Mouse (Mus musculus) forebrain, embryonic 15.5 days (tissue): ENCODE measurements at regions not wholly inside any gene's neighbourhood (a gene's known extent, or its start where the extent isn't known, plus 50 kb on each side); places are given as distances from the start of the nearest gene placed in this dataset.

Source experiments
- ATAC-seq: fragments of 200-750 bp; cut with Nextera tagmentation; replicated peaks from 2 replicates; pipeline ENCODE4 v1.8.0; 2017; ENCODE audit warnings: mild to moderate bottlenecking, moderate TSS enrichment, moderate library complexity
- H3K27ac ChIP-seq: fragments of 300-500 bp; sonication (generic); replicated peaks from 2 replicates; pipeline ENCODE4 v1.5.1; 2015; ENCODE audit warnings: mild to moderate bottlenecking, inconsistent platforms
- H3K27me3 ChIP-seq: fragments of 300-500 bp; sonication (generic); 2 replicates; pipeline ENCODE4 v1.6.1; 2015; ENCODE audit warnings: inconsistent platforms
- H3K36me3 ChIP-seq: fragments of 300-500 bp; sonication (generic); 2 replicates; pipeline ENCODE4 v1.6.1; 2015; ENCODE audit warnings: mild to moderate bottlenecking, inconsistent platforms
- H3K4me1 ChIP-seq: fragments of 300-500 bp; sonication (generic); 2 replicates; pipeline ENCODE4 v1.6.1; 2015; ENCODE audit warnings: inconsistent platforms
- H3K4me2 ChIP-seq: fragments of 300-500 bp; sonication (generic); replicated peaks from 2 replicates; pipeline ENCODE4 v1.6.1; 2015; ENCODE audit warnings: mild to moderate bottlenecking, inconsistent platforms
- H3K4me3 ChIP-seq: fragments of 300-500 bp; sonication (generic); 2 replicates; pipeline ENCODE4 v1.5.1; 2015; ENCODE audit warnings: mild to moderate bottlenecking, inconsistent platforms
- H3K9ac ChIP-seq: fragments of 300-500 bp; sonication (generic); replicated peaks from 2 replicates; pipeline ENCODE4 v1.6.1; 2015; ENCODE audit warnings: mild to moderate bottlenecking, inconsistent platforms
- H3K9me3 ChIP-seq: fragments of 300-500 bp; sonication (generic); 2 replicates; pipeline ENCODE4 v1.6.1; 2016; ENCODE audit warnings: inconsistent platforms
- WGBS: fragments of 180-500 bp; shearing (Covaris S2); methylation state at CpG from one replicate; pipeline ENCODE4 v1.1.7; 2015; ENCODE audit warnings: mixed read lengths; 5-methylcytosine and 5-hydroxymethylcytosine counted together

- H3K4me1 ChIP-seq = no peaks in the 10 kb centered on the region
- 0 out of 2 replicates have a peak, but pooled peaks cover 1% of the 10 kb centered on the region for H3K27me3 ChIP-seq
- no peak overlapping the region for H3K4me2 ChIP-seq
- H3K36me3 ChIP-seq = no peaks in the 10 kb centered on the region
- no peak overlapping the region for H3K27ac ChIP-seq
- H3K9me3 ChIP-seq = no peaks in the 10 kb centered on the region
- WGBS = 63% methylated on average over 9 of the region's 9 CpGs
- H3K4me3 ChIP-seq = no peak overlapping the region
- no peak for ATAC-seq
- no peak overlapping the region for H3K9ac ChIP-seq
Measured at GRCm38 (mm10) chr10:125850370-125850769, 115.6 kb upstream of the Lrig3 start.

GRCm38 (mm10) chr10:125861734-125862133 lies 104.2 kb upstream of the Lrig3 start:
- H3K36me3 ChIP-seq = no peaks in the 10 kb centered on the region
- H3K4me1 ChIP-seq = no peaks in the 10 kb centered on the region
- no peak overlapping the region for H3K4me2 ChIP-seq
- WGBS = 96% methylated on average over 9 of the region's 9 CpGs
- ATAC-seq = no peak
- H3K9me3 ChIP-seq = no peaks in the 10 kb centered on the region
- H3K9ac ChIP-seq = no peak overlapping the region
- H3K27ac ChIP-seq = no peak overlapping the region
- H3K27me3 ChIP-seq = no peaks in the 10 kb centered on the region
- no peak overlapping the region for H3K4me3 ChIP-seq

- ATAC-seq = no peak
- no peaks in the 10 kb centered on the region for H3K27me3 ChIP-seq
- H3K27ac ChIP-seq = no peak overlapping the region
- no peaks in the 10 kb centered on the region for H3K9me3 ChIP-seq
- H3K36me3 ChIP-seq = no peaks in the 10 kb centered on the region
- WGBS = 78% methylated on average over 6 of the region's 6 CpGs
- no peaks in the 10 kb centered on the region for H3K4me1 ChIP-seq
- H3K9ac ChIP-seq = no peak overlapping the region
- H3K4me3 ChIP-seq = no peak overlapping the region
- H3K4me2 ChIP-seq = no peak overlapping the region
Measured at GRCm38 (mm10) chr10:125866346-125866745, 99.6 kb upstream of the Lrig3 start.

- Histone ChIP-seq H3K4me1 (no peaks in the 10 kb centered on the region), H3K9me3 (0 out of 2 replicates have a peak, but pooled peaks cover 4% of the 10 kb centered on the region), H3K4me2 (no peak overlapping the region), H3K4me3 (no peak overlapping the region), H3K9ac (no peak overlapping the region), H3K36me3 (no peaks in the 10 kb centered on the region), H3K27ac (no peak overlapping the region), H3K27me3 (no peaks in the 10 kb centered on the region)
- 72% methylated on average over 3 of the region's 3 CpGs for WGBS
- ATAC-seq = peak; percentile 91
Measured at GRCm38 (mm10) chr10:125884563-125884962, 81.4 kb upstream of the Lrig3 start.

GRCm38 (mm10) chr10:125885796-125886195 lies 80.2 kb upstream of the Lrig3 start:
- 14% methylated on average over 6 of the region's 6 CpGs for WGBS

GRCm38 (mm10) chr10:125892122-125892521 lies 73.8 kb upstream of the Lrig3 start:
- H3K4me3 ChIP-seq = no peak overlapping the region
- no peak overlapping the region for H3K9ac ChIP-seq
- no peaks in the 10 kb centered on the region for H3K4me1 ChIP-seq
- ATAC-seq = no peak
- no peaks in the 10 kb centered on the region for H3K27me3 ChIP-seq
- no peaks in the 10 kb centered on the region for H3K36me3 ChIP-seq
- no peak overlapping the region for H3K27ac ChIP-seq
- no peak overlapping the region for H3K4me2 ChIP-seq
- 88% methylated on average over 7 of the region's 7 CpGs for WGBS
- H3K9me3 ChIP-seq = 0 out of 2 replicates have a peak, but pooled peaks cover 4% of the 10 kb centered on the region

More at GRCm38 (mm10) chr10:125885796-125886195, 80.2 kb upstream of the Lrig3 start:
- Histone ChIP-seq H3K4me1 (no peaks in the 10 kb centered on the region), H3K36me3 (no peaks in the 10 kb centered on the region), H3K27me3 (no peaks in the 10 kb centered on the region), H3K4me2 (no peak overlapping the region), H3K27ac (no peak overlapping the region), H3K9ac (no peak overlapping the region), H3K4me3 (no peak overlapping the region), H3K9me3 (0 out of 2 replicates have a peak, but pooled peaks cover 4% of the 10 kb centered on the region)
- no peak for ATAC-seq

GRCm38 (mm10) chr10:125895744-125896482 lies 70.1 kb upstream of the Lrig3 start:
- ATAC-seq = no peak

GRCm38 (mm10) chr10:125896646-125897045 lies 69.3 kb upstream of the Lrig3 start:
- Histone ChIP-seq H3K27me3 (no peaks in the 10 kb centered on the region), H3K4me1 (no peaks in the 10 kb centered on the region), H3K36me3 (no peaks in the 10 kb centered on the region), H3K9ac (no peak overlapping the region), H3K27ac (no peak overlapping the region), H3K4me2 (no peak overlapping the region), H3K4me3 (no peak overlapping the region), H3K9me3 (no peaks in the 10 kb centered on the region)
- no peak for ATAC-seq
- 73% methylated on average over 5 of the region's 5 CpGs for WGBS

More at GRCm38 (mm10) chr10:125895744-125896482, 70.1 kb upstream of the Lrig3 start:
- no peak overlapping the region for H3K27ac ChIP-seq
- no peak overlapping the region for H3K4me2 ChIP-seq
- H3K4me1 ChIP-seq = no peaks in the 10 kb centered on the region
- H3K36me3 ChIP-seq = no peaks in the 10 kb centered on the region
- WGBS = 48% methylated on average over 7 of the region's 7 CpGs
- no peaks in the 10 kb centered on the region for H3K9me3 ChIP-seq
- no peak overlapping the region for H3K4me3 ChIP-seq
- H3K9ac ChIP-seq = no peak overlapping the region
- no peaks in the 10 kb centered on the region for H3K27me3 ChIP-seq

- ATAC-seq = no peak
Measured at GRCm38 (mm10) chr10:125899504-125899903, 66.5 kb upstream of the Lrig3 start.

GRCm38 (mm10) chr10:125900562-125900961 lies 65.4 kb upstream of the Lrig3 start:
- 91% methylated on average over 2 of the region's 2 CpGs for WGBS

More at GRCm38 (mm10) chr10:125899504-125899903, 66.5 kb upstream of the Lrig3 start:
- WGBS = 90% methylated on average over 4 of the region's 4 CpGs
- Histone ChIP-seq H3K27me3 (no peaks in the 10 kb centered on the region), H3K36me3 (no peaks in the 10 kb centered on the region), H3K9me3 (no peaks in the 10 kb centered on the region), H3K4me2 (no peak overlapping the region), H3K4me1 (no peaks in the 10 kb centered on the region), H3K4me3 (no peak overlapping the region), H3K27ac (no peak overlapping the region), H3K9ac (no peak overlapping the region)

GRCm38 (mm10) chr10:125902668-125903067 lies 63.3 kb upstream of the Lrig3 start:
- Histone ChIP-seq H3K4me1 (no peaks in the 10 kb centered on the region), H3K4me2 (no peak overlapping the region), H3K9ac (no peak overlapping the region), H3K27me3 (no peaks in the 10 kb centered on the region), H3K4me3 (no peak overlapping the region), H3K27ac (no peak overlapping the region), H3K36me3 (no peaks in the 10 kb centered on the region), H3K9me3 (no peaks in the 10 kb centered on the region)
- WGBS = 89% methylated on average over 5 of the region's 5 CpGs
- no peak for ATAC-seq

More at GRCm38 (mm10) chr10:125900562-125900961, 65.4 kb upstream of the Lrig3 start:
- ATAC-seq = no peak
- no peak overlapping the region for H3K4me3 ChIP-seq
- no peaks in the 10 kb centered on the region for H3K9me3 ChIP-seq
- H3K4me1 ChIP-seq = no peaks in the 10 kb centered on the region
- no peak overlapping the region for H3K9ac ChIP-seq
- no peaks in the 10 kb centered on the region for H3K27me3 ChIP-seq
- no peak overlapping the region for H3K27ac ChIP-seq
- H3K4me2 ChIP-seq = no peak overlapping the region
- no peaks in the 10 kb centered on the region for H3K36me3 ChIP-seq

- H3K9me3 ChIP-seq = no peaks in the 10 kb centered on the region
- H3K27ac ChIP-seq = no peak overlapping the region
- H3K9ac ChIP-seq = no peak overlapping the region
- 28% methylated on average over 7 of the region's 7 CpGs for WGBS
- H3K27me3 ChIP-seq = no peaks in the 10 kb centered on the region
- no peak overlapping the region for H3K4me3 ChIP-seq
- no peak overlapping the region for H3K4me2 ChIP-seq
- ATAC-seq = no peak
- no peaks in the 10 kb centered on the region for H3K4me1 ChIP-seq
- no peaks in the 10 kb centered on the region for H3K36me3 ChIP-seq
Measured at GRCm38 (mm10) chr10:125912207-125912606, 53.8 kb upstream of the Lrig3 start.
